Mouse (Mus musculus) spleen, postnatal 36 days (tissue): Measurements from ENCODE around the gene Rexo1.

ENCODE experiments used
- DNase-seq, 2 experiments: peaks; one replicate each; pipeline ENCODE4 v3.0.0; 2022; ENCODE audit warnings: low spot score in 2 of 2, mixed read lengths in 1 of 2

The Rexo1 gene

GRCm38 (mm10) chr10:80553997-80554396 lies 7.4 kb downstream of the Rexo1 start:
- no peak for DNase-seq

- peak; percentile 62 to 72 for DNase-seq
Measured at GRCm38 (mm10) chr10:80553575-80553974, 7.8 kb downstream of the Rexo1 start.

- no peak for DNase-seq
Measured at GRCm38 (mm10) chr10:80552364-80552763, 9.0 kb downstream of the Rexo1 start.

GRCm38 (mm10) chr10:80549279-80549678 lies 12.1 kb downstream of the Rexo1 start:
- no peak for DNase-seq

GRCm38 (mm10) chr10:80548428-80549006 lies 12.8 kb downstream of the Rexo1 start:
- DNase-seq: peak; percentile 49 to 62

- DNase-seq: no peak
Measured at GRCm38 (mm10) chr10:80547539-80547938, 13.8 kb downstream of the Rexo1 start.

- peak in 1 of 2 experiments; percentile 29 for DNase-seq
Measured at GRCm38 (mm10) chr10:80546945-80547344, 14.4 kb downstream of the Rexo1 start.

GRCm38 (mm10) chr10:80545590-80545989 lies 15.8 kb downstream of the Rexo1 start:
- DNase-seq: no peak

GRCm38 (mm10) chr10:80543873-80544272 lies 17.5 kb downstream of the Rexo1 start:
- no peak for DNase-seq

GRCm38 (mm10) chr10:80539493-80539892 lies 21.9 kb downstream of the Rexo1 start:
- no peak for DNase-seq

- peak; percentile 93 to 96 for DNase-seq
Measured at GRCm38 (mm10) chr10:80538710-80539394, 22.5 kb downstream of the Rexo1 start, which contains the start of gene Atp8b3. TSS of gene Atp8b3 (minus strand) at chr10:80539124.

- DNase-seq: no peak
Measured at GRCm38 (mm10) chr10:80538180-80538579, 23.2 kb downstream of the Rexo1 start.

- peak in 1 of 2 experiments; percentile 53 for DNase-seq
Measured at GRCm38 (mm10) chr10:80535711-80536110, 25.6 kb downstream of the Rexo1 start.

GRCm38 (mm10) chr10:80535071-80535470 lies 26.3 kb downstream of the Rexo1 start:
- DNase-seq: peak; percentile 76 to 83

GRCm38 (mm10) chr10:80533704-80534103 lies 27.7 kb downstream of the Rexo1 start:
- peak; percentile 59 to 77 for DNase-seq

- DNase-seq: peak; percentile 29 to 60
Measured at GRCm38 (mm10) chr10:80532783-80533182, 28.6 kb downstream of the Rexo1 start.

- no peak for DNase-seq
Measured at GRCm38 (mm10) chr10:80526172-80526571, 35.2 kb downstream of the Rexo1 start.

- DNase-seq: no peak
Measured at GRCm38 (mm10) chr10:80523299-80523698, 38.1 kb downstream of the Rexo1 start.

GRCm38 (mm10) chr10:80519287-80519686 lies 42.1 kb downstream of the Rexo1 start:
- no peak for DNase-seq

- DNase-seq: no peak
Measured at GRCm38 (mm10) chr10:80513739-80514138, 47.6 kb downstream of the Rexo1 start.

- no peak for DNase-seq
Measured at GRCm38 (mm10) chr10:80510273-80510660, 51.1 kb downstream of the Rexo1 start.

- DNase-seq: peak; percentile 74 to 75
Measured at GRCm38 (mm10) chr10:80509412-80510272, 51.7 kb downstream of the Rexo1 start.
